ENCODE assay signal across 34 mouse cellular contexts in the genomic region with DNA sequence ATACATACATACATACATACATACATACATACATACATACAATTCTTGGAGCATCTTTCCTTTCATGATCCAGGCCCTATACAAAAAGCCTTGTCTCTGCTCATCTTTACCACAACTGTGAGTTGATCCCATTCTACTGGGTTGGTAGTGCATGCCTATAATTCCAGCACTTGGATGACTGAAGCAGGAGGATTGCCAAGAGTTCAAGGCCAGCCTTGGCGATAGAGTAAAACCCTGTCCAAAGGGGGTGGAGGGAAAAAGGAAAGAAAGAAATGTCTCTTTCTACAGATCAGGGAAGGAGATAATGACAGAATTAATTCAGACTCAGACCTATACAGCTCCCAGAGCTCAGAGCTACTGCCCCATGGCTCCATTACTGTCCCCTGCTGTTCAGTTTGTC. TPM values are rescaled to one million over a fixed set of nuclear protein-coding genes. Genes with fewer than 3 reads are reported as not detected.
"Had no signal": no experiment of that assay in that cellular context is flagged by ENCODE, and none has a peak within 500 bp of the region (broad histone marks: within the 10 kb centered on the region; RNA-seq: fewer than 3 reads in every experiment).

No protein-coding gene starts in this region.

- H3K9ac ChIP-seq: heart, embryonic 13.5 days; heart, embryonic 15.5 days; hindbrain, embryonic 13.5 days; hindbrain, embryonic 15.5 days; kidney, embryonic 15.5 days; limb, embryonic 12.5 days; liver, embryonic 14.5 days had no signal

- H3K4me2 ChIP-seq: heart, embryonic 11.5 days; heart, embryonic 13.5 days; heart, embryonic 15.5 days; hindbrain, embryonic 13.5 days; hindbrain, embryonic 15.5 days; kidney, embryonic 15.5 days; limb, embryonic 12.5 days; liver, embryonic 11.5 days had no signal

- H3K27me3 ChIP-seq: heart, embryonic 15.5 days; hindbrain, embryonic 15.5 days; kidney, embryonic 15.5 days had no signal

- H3K4me3 ChIP-seq: gastrocnemius, adult 2 months; heart, embryonic 13.5 days; heart, embryonic 15.5 days; hindbrain, embryonic 13.5 days; hindbrain, embryonic 15.5 days; kidney, embryonic 15.5 days; left cerebral cortex, adult 2 months; limb, embryonic 10.5 days; limb, embryonic 12.5 days had no signal

- H3K27ac ChIP-seq: gastrocnemius, adult 2 months; heart, embryonic 13.5 days; heart, embryonic 15.5 days; hindbrain, embryonic 13.5 days; hindbrain, embryonic 15.5 days; hindbrain, postnatal 0 days; kidney, embryonic 15.5 days; kidney, postnatal 0 days; left cerebral cortex, adult 2 months; limb, embryonic 10.5 days; limb, embryonic 12.5 days; liver, embryonic 14.5 days had no signal

- DNase-seq: gastrocnemius, adult 2 months; gastrocnemius, postnatal 10 days; gastrocnemius, postnatal 25 days; heart, adult 18-20 months; heart, postnatal 14 days; heart, postnatal 36 days; kidney, adult 11 months; kidney, adult 2 months; kidney, adult 9 months; kidney, postnatal 14 days; kidney, postnatal 36 days; layer of hippocampus, adult 9-11 months; liver had no signal

- ATAC-seq: hindbrain, postnatal 0 days; intestine, embryonic 16.5 days had no signal

- H3K36me3 ChIP-seq: heart, embryonic 13.5 days; heart, embryonic 15.5 days; hindbrain, embryonic 13.5 days; hindbrain, embryonic 15.5 days; kidney, embryonic 15.5 days; limb, embryonic 10.5 days; limb, embryonic 12.5 days had no signal

- H3K4me1 ChIP-seq: hindbrain, embryonic 15.5 days; limb, embryonic 10.5 days; limb, embryonic 12.5 days had no signal

- H3K9me3 ChIP-seq: heart, embryonic 13.5 days; heart, embryonic 15.5 days; hindbrain, embryonic 13.5 days; hindbrain, embryonic 15.5 days; kidney, embryonic 15.5 days; limb, embryonic 10.5 days; limb, embryonic 12.5 days had no signal

RNA-seq across cellular contexts. Expression of a gene that starts 21.1 kb away (rescaled TPM):
- total RNA-seq: gastrocnemius, adult 2 months; gastrocnemius, postnatal 10 days; gastrocnemius, postnatal 25 days; granulocyte monocyte progenitor cell, adult 5-6 weeks; hematopoietic stem cell, adult 5-6 weeks had no signal
- polyA plus RNA-seq: hindbrain, embryonic 11.5 days had no signal

RNA-seq across cellular contexts. Expression of a gene that starts 48.7 kb away (rescaled TPM):
- total RNA-seq: gastrocnemius, postnatal 25 days; hindbrain, postnatal 0 days; layer of hippocampus, adult 18-20 months; layer of hippocampus, postnatal 14 days; left cerebral cortex, adult 2 months; left cerebral cortex, postnatal 14 days had no signal
- polyA plus RNA-seq: hindbrain, embryonic 13.5 days; hindbrain, embryonic 15.5 days; hindbrain, postnatal 0 days; intestine, embryonic 14.5 days; intestine, embryonic 16.5 days; limb, embryonic 10.5 days had no signal
